Mouse (Mus musculus): Measurements from ENCODE around the gene Ogfod2. TPM values are rescaled to one million over a fixed set of nuclear protein-coding genes. Genes with fewer than 3 reads are reported as not detected.
A peak's percentile ranks its signal among the peaks of the same experiment; 100 is the strongest.

The Ogfod2 gene
- total RNA-seq, 1 experiment from 2014 or later = 55.0 TPM

DNA sequence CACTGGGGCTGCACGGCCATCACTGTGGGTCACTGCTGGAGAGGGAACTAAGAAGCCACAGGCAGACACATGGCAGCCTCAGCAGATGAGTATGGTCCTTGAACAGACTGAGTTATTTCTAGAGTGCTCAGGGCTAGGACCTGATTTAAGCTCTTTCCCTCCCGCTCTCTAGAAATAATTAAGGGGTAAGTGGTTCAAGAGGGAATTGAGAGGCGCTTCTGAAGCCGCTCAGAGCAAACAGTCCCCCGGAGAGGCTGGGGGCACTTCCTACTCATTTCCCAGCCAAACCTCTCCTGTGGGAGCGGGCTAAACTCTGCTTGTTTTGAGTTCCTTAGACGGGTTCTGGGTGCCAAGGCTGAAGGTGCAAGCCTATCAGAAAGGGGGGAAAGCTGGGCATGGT lies 38.8 kb downstream of the Ogfod2 start:
- DNase-seq = no peak

GRCm38 (mm10) chr5:124152734-124153133 lies 40.6 kb downstream of the Ogfod2 start:
- no peak for DNase-seq

DNA sequence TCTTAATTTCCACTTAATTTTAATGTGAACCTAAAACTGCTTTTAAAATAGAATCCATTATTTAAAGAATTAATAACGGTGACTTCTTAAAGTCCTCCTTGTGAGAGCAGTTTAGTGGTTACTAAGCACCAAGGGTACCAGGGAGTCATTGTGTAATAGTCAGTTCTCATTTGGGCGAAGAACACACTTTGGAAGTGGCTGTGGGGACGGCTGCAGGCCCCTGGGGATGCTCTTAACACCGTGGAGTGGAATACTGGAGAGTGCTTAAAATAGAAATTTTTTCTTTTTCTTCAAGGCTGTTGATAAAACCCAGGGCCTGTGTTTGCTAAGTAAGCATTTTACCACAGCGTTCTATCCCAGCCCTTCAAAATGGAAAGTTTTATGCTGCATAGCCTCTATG lies 43.8 kb downstream of the Ogfod2 start:
- no peak for DNase-seq

GRCm38 (mm10) chr5:124158305-124158704 lies 46.2 kb downstream of the Ogfod2 start:
- no peak for DNase-seq

DNA sequence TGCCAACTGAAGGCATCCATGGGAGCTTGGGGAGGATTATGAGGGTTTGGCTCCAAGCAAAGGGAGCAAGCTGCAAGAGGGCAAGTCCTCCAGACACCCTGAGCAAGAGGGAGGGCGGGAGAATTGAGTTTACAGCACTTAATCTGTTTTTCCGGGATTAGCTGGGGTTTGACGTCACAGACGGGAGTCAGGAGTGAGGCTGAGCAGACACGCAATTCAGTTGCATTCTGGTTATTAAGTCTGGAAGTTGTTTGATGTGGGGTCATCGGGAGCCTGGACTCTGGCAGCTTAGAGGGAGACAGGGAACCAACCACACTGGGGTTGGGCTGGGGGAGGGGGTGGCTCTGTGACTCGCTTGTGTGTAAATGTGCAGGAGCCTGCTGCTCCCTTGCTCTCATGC lies 47.4 kb downstream of the Ogfod2 start:
- no peak for DNase-seq

DNA sequence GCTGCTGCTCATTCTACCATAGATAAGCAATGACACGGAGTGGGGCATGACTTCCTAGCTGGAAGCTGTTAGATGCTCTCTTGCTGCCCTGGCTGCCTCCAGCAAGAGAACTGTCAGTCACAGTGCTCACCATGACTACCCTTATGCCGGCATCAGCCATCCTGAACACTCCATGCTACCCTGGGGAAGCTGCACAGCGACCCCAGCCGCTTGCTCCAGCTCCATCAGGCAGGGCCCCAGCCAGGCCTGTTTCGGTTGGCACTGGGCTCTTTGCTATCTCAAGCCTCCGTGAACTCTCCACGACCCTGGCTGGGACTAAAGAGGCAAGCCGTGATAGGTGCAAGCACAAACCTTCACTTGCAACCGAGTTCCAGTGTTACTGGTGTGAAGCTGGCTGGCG lies 49.7 kb downstream of the Ogfod2 start:
- no peak for DNase-seq

GRCm38 (mm10) chr5:124162577-124162976 lies 50.5 kb downstream of the Ogfod2 start:
- DNase-seq = peak; percentile 66

DNA sequence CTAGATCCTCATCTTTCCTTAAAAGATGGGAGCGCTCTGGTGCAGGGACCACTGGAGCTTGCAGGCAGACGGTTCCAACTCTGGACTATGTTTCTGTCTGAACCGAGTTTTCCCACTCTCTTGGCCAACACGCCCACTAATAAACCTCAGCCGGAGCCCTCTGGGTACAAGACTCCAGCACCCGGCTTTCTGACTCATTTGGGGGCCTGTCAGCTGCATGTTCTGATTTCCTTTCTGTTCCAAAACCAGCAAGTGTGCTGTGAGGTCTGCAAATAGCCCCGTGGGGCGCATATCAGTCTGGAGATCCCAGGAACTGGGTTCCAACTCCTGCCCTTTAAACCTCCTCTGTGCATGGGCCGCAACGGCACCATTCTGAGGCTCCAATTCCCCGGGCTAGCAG lies 51.3 kb downstream of the Ogfod2 start:
- no peak for DNase-seq

Other genes with a start within 250 kb of the Ogfod2 start
- gene Hcar2, start 246.8 kb upstream of the Ogfod2 start, total RNA-seq (2021) = 0.48 and 1.4 TPM in 2 replicates
- gene Hcar1, start 232.3 kb upstream of the Ogfod2 start, total RNA-seq (2021) = 3.7 and 5.3 TPM in 2 replicates
- 65.3 and 87.6 TPM in 2 replicates for gene Denr, start 205.1 kb upstream of the Ogfod2 start, total RNA-seq (2021)
- gene Gm43518, start 184.9 kb upstream of the Ogfod2 start, total RNA-seq (2021) = 1.9 TPM in 1 of 2 replicates, not detected in the other
- 4.9 and 5.0 TPM in 2 replicates for gene Ccdc62, start 181.6 kb upstream of the Ogfod2 start, total RNA-seq (2021)
- gene Hip1r, start 138.7 kb upstream of the Ogfod2 start, total RNA-seq (2021) = 17.9 and 18.3 TPM in 2 replicates
- gene Vps37b, start 80.0 kb upstream of the Ogfod2 start, total RNA-seq (2021) = 75.2 and 101 TPM in 2 replicates
- 10.8 and 11.8 TPM in 2 replicates for gene Abcb9, start 16.5 kb upstream of the Ogfod2 start, total RNA-seq (2021)
- 56.9 and 86.5 TPM in 2 replicates for gene Arl6ip4, start 3.8 kb downstream of the Ogfod2 start, total RNA-seq (2021)
- gene Pitpnm2, start 137.5 kb downstream of the Ogfod2 start, total RNA-seq (2021) = 62.5 and 83.8 TPM in 2 replicates
- gene Mphosph9, start 215.7 kb downstream of the Ogfod2 start, total RNA-seq (2021) = 7.8 and 11.8 TPM in 2 replicates
- gene 2810006K23Rik, start 215.8 kb downstream of the Ogfod2 start, total RNA-seq (2021) = 15.1 and 19.9 TPM in 2 replicates